Mouse (Mus musculus): Measurements from ENCODE around the gene Isyna1.
"Not testable (repeated sequence)": the region's sequence is repeated elsewhere in the genome, so short reads cannot be mapped to it uniquely, and the experiment has no call there.

The Isyna1 gene

GRCm38 (mm10) chr8:70577207-70577606, 17.0 kb upstream of the Isyna1 start:
- DNase-seq: no peak

- no peak for DNase-seq
These were observed 10.4 kb upstream of the Isyna1 start for GRCm38 (mm10) chr8:70583476-70584387.

GRCm38 (mm10) chr8:70584606-70585257, 9.4 kb upstream of the Isyna1 start:
- DNase-seq: no peak

GRCm38 (mm10) chr8:70585258-70585652, 8.9 kb upstream of the Isyna1 start:
- DNase-seq: peak; percentile 84

GRCm38 (mm10) chr8:70587955-70588354, 6.2 kb upstream of the Isyna1 start:
- DNase-seq: not testable (repeated sequence)

GRCm38 (mm10) chr8:70591569-70591968, 2.6 kb upstream of the Isyna1 start:
- DNase-seq: no peak

DNA sequence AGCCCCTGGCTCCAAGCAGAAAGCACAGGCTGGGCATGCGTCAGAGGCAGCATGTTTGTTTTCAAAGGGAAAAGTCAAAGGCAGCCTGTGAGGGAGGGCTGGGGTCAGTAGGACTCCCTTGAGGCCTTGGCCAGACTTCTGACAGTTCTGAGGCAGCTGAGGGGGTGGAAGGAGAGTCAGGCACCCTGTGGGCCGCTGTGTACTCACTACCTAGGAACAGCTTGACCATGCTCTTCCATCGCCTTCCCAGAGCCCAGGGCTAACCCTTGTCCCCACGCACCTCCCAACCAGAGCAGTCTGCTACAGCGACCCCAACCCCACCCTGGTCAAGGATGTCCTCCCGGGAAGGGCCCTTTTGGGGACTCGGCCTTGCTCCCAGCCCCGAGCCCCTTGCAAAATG, 1.0 kb upstream of the Isyna1 start:
- peak; percentile 69 for DNase-seq

DNA sequence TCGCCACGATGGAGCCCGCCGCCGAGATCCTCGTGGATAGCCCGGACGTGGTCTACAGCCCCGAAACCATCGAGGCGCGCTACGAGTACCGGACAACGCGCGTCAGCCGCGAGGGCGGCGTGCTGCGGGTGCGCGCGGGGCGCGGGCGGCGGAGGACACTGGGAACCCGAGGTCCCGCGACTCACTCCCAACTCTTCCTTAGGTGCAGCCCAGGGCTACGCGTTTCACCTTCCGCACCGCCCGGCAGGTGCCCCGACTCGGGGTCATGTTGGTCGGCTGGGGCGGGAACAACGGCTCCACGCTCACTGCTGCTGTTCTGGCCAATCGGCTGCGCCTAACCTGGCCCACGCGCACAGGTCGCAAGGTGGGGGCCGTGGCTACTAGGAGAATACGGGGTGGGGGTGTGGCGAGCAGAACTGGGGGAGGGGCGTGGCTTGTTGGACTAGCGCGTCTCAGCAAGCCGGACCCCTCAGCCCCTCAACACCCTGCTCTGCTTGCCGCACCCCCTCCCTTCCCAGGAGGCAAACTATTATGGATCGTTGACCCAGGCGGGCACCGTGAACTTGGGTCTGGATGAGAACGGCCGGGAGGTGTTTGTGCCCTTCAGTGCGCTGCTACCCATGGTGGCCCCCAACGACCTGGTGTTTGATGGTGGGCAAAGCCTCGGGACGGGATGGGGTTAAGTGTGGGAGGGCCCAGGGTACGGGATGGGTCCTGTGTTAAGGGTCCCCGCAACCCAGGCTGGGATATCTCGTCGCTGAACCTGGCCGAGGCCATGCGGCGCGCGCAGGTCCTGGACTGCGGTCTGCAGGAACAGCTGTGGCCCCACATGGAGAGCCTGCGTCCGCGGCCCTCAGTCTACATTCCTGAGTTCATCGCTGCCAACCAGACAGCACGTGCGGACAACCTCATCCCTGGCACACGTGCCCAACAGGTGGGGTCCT, 720 bp downstream of the Isyna1 start:
- peak; percentile 71 for DNase-seq

DNA sequence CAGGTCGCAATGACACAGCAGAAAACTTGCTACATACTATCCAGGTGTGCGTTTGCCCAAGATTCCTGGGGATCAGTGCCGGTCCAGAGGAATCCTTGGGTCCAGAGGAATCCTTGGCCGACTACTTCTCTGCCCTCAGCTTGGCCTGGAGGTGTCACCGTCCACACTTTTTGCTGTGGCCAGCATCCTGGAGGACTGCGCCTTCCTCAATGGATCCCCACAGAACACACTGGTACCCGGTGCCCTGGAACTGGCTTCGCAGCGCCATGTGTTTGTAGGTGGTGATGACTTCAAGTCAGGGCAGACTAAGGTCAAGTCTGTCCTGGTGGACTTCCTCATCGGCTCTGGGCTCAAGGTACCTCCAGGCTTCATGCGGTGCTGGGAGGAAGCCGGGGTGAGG, 1.6 kb downstream of the Isyna1 start:
- DNase-seq: no peak

DNA sequence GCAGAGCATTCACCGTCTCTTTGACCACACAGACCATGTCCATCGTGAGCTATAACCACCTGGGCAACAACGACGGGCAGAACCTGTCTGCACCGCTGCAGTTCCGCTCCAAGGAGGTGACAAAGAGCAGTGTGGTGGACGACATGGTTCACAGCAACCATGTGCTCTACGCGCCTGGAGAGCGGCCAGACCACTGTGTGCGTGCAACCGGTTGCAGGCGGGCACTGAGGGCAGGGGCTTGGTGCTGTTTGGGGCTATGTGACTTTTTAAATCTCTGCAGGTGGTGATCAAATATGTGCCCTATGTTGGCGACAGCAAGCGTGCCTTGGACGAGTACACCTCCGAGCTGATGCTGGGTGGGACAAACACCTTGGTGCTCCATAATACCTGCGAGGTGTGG, 2.0 kb downstream of the Isyna1 start:
- DNase-seq: peak; percentile 53

- peak; percentile 50 for DNase-seq
These were observed 2.7 kb downstream of the Isyna1 start for GRCm38 (mm10) chr8:70596775-70597416.

- peak; percentile 48 for DNase-seq
These were observed 3.5 kb downstream of the Isyna1 start for GRCm38 (mm10) chr8:70597417-70598272.

- DNase-seq: peak; percentile 92
These were observed 4.1 kb downstream of the Isyna1 start for GRCm38 (mm10) chr8:70598283-70598682.

DNA sequence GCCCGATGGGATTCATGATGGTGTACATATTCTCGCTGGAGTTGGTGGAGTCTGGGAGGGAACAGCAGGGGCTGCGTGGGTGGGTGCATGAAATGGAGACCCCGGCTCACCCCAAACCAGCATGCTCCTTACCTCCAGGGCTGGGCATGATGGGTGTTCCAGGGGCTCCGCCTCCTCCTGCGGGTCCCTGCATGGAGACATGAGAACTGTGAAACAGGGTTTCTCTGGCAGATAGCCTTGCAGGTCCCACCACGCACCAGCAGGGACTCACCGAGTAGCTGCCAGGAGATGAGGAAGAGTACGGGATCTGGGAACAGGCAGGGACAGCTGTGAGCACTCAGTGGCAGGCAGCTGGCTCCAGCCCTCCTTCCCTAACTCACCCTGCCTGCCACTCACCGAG, 4.5 kb downstream of the Isyna1 start:
- peak; percentile 53 for DNase-seq

GRCm38 (mm10) chr8:70599507-70600290, 5.5 kb downstream of the Isyna1 start:
- DNase-seq: no peak

DNA sequence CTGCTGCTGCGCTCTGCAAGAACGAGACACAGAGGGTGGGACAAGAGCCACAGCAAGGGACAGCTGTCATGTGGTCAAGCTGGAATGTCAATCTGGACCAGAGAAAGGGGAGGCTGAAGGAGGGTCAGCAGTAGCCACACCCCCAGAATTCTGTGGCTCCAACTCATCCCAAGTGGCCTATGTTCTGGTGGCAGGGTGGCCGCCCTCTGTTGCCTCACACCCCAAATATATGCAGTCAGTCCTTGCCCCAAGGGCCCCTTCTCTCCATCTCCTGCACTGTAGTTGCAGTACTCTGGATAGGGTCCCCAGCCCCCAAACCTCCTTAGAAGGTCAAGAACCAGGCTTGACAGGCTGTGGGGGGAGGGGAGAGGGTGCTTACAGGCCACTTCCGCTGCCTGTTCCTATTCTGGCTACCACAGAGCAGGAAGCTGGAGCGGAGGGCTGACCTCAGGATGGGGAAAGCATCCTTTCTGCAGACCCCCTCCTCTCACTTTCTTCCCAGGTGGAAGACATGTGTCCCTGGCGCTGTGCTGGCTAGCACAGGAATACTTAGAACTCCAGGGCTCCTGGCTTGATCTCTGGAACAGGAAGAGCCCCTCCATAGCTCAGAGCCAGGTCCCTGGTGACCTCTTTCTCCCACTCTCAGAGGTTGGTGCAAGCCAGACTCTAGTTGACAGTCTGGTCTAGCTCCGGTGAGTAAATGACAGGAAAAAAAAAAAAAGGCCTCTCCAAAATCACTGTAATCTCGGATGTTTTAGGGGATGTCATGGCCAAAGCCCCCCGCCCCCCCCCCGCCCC, 6.5 kb downstream of the Isyna1 start:
- peak; percentile 85 for DNase-seq

GRCm38 (mm10) chr8:70601271-70601649, 7.1 kb downstream of the Isyna1 start:
- peak; percentile 93 for DNase-seq

GRCm38 (mm10) chr8:70602139-70602811, 8.1 kb downstream of the Isyna1 start:
- no peak for DNase-seq

- no peak for DNase-seq
These were observed 10.4 kb downstream of the Isyna1 start for GRCm38 (mm10) chr8:70604558-70604957.
